Mouse (Mus musculus) liver, adult 2 months (tissue): ENCODE data around the gene Mdga2.

Experiments
- CTCF ChIP-seq: fragments of 200-500 bp; IDR thresholded peaks from 2 replicates; pipeline ENCODE4 v1.5.1; 2011; ENCODE audit warnings: low read depth, low read length, control low read depth
- POLR2A ChIP-seq: fragments of 200-500 bp; IDR thresholded peaks from 2 replicates; pipeline ENCODE4 v1.6.1; 2011; ENCODE audit warnings: low read length, control low read depth; ENCODE audit not compliant: insufficient read depth; ENCODE audit errors: extremely low read depth

DNA sequence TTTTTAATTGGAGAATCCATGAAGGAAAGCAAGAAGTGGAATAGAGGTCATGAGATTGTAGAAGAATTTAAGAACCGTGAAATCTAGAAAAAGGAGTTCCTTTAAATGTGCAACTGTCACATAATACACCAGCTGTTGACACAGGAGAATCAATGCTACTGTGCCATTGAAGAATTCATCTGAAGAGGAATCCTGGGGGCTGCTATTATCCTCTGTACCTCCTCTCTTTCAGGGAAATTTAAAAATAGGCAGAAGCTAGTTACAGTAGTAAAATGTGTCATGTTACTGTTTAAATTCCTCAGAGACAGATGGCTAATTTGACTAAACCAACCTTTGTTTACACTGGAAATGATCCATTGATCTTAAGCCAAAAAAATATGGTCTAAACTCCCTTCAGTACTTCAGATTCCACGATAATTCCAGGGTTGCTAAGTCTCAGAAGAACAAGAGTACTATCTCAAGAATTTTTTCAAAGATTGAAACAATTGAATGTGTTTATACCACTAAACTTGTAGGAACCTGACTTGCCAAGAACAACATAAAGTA, 131.9 kb downstream of the Mdga2 start:
- TF ChIP-seq CTCF, result no peak
- TF ChIP-seq POLR2A, result no peak
